Mouse (Mus musculus) adrenal gland, postnatal 10 days (tissue): ENCODE results near the gene Scd4. TPM values are rescaled to one million over a fixed set of nuclear protein-coding genes. Genes with fewer than 3 reads are reported as not detected.
"Not testable (repeated sequence)": the region's sequence is repeated elsewhere in the genome, so short reads cannot be mapped to it uniquely, and the experiment has no call there.

ENCODE experiments used
- DNase-seq: peaks from one replicate; pipeline ENCODE4 v3.0.0; 2021; ENCODE audit warnings: mixed read lengths
- total RNA-seq, 2 experiments: library from RNA; stranded (reverse); gene quantifications; 2 replicates each; pipeline ENCODE4 v1.2.3; 2021

Gene Scd4
- total RNA-seq, 2 experiments from 2014 or later, result 1.6 to 1.7 TPM

GRCm38 (mm10) chr19:44317391-44317790 is 15.5 kb upstream of the Scd4 start:
- DNase-seq, result no peak

DNA sequence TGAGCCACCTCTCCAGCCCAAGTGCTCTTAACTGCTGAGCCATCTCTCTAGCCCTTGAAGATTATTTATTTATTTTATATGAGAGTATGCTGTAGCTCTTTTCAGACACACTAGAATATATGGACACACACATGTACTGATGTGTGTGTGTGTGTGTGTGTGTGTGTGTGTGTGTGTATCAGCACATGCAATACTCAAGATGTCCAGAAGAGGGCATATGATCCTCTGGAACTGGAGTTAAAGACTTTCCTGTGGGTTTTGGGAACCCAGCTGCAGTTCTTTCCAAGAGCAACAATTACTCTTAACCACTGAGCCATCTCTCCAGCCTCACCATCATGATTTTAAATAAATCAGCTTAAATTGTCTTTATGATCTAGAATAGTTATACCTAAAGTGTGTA is 14.3 kb upstream of the Scd4 start:
- no peak for DNase-seq

DNA sequence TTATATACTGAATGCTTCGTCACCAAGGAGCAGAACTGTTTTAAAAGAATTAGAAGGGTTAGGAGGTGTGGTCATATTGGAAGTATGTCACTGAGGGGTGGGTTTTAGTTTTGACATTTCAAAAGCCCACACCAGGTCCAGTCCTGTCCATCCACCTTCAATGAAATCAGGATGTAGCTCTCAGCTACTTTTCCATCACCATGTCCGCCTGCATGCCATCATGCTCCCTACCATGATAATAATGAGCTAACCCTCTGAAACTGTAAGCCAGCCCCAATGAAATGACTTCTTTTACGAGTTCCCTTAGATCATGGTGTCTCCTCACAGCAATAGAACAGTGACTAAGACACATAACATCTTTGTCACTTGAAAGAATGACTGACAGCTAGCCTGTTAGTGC is 12.6 kb upstream of the Scd4 start:
- no peak for DNase-seq

GRCm38 (mm10) chr19:44321201-44321600 is 11.7 kb upstream of the Scd4 start:
- DNase-seq, result peak; percentile 45

DNA sequence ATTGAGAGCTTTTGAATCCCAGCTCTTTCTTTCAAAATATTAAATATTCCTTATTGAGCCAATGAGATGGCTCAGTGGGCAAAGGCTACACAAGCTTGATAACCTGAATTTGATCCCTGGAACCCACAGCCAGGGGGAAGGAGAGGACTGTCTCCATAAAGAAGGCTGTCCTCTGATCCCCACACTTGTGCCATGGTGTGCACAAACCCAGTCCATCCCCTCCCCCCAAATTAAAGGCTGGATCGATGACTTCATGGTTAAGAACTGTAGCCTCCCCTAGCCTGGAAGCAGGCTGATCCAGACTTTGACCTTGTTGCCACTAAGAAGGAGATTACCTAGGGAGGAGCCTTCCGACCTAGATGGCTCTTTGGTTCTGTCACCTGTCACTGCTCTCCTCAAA is 11.3 kb upstream of the Scd4 start:
- no peak for DNase-seq

DNA sequence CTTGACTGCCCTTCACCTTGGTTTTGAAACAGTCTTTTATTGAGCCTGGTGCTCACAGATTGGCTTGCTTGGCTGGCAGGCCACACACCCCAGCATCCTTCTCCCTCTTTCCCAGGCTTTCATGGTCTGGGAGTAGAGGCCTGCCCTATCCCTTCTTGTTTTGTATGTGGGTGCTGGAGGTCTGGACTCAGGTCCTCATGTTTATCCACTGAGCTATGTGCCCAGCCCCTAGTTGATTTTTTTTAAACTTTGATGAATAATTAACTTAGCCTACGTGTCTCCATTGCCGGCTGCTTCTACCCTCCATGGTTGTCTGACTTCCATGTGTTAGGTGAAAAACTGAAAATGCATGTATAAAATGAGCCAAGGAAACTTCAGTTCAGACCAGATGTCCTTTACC is 3.3 kb upstream of the Scd4 start:
- no peak for DNase-seq

- not testable (repeated sequence) for DNase-seq
Measured at GRCm38 (mm10) chr19:44331128-44331527, 1.8 kb upstream of the Scd4 start.

DNA sequence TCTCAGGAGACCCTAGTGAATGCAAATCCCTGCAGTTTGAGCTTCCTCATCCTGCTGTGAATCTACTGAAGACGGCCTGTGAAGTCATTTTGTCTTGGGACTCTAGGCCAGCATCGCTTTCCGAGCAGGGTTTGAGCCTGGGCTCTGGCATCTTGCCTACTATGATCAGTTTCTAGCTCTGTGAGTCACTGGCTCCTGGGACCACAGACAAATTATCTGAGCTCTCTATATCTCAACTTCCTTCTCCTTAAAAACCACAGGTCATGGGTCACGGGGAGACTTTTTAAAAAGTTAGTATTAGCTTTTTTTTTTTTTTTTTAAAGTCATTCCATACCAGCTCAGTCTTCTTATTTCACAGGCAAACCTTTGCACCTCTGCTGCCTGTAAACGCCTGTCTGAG is 981 bp upstream of the Scd4 start:
- DNase-seq, result no peak

DNA sequence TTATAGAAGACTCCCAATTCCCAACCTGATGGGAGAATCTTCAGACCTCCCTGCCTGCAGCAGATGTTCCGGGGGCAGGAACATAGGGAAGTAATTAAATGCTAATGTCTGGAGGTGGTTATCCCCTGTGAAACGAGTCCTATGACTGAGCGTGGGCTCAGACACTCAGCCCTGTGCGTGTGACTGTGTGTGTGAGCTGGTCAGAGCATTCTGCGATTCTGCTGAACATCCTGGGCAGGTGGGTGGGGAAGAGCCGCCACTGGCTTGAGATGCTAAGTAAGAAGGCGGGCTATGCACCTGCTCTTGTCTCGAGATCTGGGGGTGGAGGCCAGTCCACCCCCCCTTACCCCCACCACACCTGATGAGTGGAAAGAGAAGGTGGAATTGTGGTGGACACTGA is 566 bp upstream of the Scd4 start:
- no peak for DNase-seq

- DNase-seq, result no peak
Measured at GRCm38 (mm10) chr19:44333991-44334390, 1.1 kb downstream of the Scd4 start.

- no peak for DNase-seq
Measured at GRCm38 (mm10) chr19:44335876-44336662, 3.2 kb downstream of the Scd4 start.

DNA sequence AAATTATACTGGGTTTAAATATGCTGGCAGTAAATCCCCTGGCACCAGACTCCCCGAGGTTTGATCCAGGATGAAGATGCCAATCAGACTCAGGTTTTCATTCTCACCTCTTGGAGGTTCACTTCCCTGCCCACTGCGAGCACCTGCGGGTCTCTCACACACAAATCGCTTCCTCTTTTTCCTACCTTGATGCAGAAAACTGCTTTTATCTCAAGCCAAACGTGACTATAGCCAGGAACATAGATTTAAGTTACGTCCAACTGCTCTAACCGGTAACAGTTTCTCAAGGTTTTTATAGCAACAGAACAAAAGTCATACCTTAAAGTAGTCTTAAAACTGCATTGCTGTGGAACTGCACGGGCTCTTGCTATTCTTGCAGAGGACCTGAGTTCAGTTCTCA is 16.8 kb downstream of the Scd4 start:
- no peak for DNase-seq

DNA sequence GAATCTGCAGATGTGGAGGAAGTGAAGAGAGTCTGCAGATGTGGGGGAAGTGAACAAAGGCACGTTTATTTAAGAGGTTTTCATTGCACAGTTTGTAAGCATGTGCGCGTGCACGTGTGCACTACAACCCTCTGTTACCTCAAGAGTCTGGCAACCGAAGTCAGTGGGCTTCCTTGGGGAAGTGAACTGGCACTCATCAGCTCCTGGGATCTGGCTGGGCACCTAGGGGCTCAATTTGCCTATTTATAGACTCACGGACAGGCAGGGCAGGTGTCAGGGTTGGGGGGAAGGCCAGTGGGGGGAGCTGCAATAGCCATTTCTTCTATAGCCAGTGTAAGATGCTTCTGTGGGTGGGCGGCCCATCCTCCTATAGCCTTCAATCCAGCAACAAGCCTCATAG is 18.9 kb downstream of the Scd4 start:
- DNase-seq, result no peak

- DNase-seq, result peak; percentile 48
Measured at GRCm38 (mm10) chr19:44358700-44359099, 25.8 kb downstream of the Scd4 start.

- DNase-seq, result peak; percentile 88
Measured at GRCm38 (mm10) chr19:44363529-44363928, 30.6 kb downstream of the Scd4 start.

DNA sequence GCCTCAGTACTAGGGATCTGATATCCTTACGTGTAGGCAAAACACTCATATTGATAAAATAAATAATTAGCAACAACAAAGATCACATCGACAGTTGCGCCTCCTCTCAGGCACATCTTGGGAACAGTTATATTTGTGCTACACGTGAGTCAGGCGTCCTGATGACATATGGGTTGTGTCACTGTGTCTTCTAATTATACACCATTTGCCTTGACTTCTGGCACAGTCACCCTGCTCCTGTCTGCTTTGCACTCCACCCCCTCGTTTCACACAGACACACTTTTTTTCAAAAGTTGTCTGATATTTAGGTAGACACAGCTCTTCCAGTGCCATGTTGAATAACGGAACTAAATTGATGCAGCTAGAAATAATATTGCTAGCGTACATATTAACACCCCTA is 31.1 kb downstream of the Scd4 start:
- DNase-seq, result no peak

GRCm38 (mm10) chr19:44365733-44366132 is 32.8 kb downstream of the Scd4 start:
- no peak for DNase-seq

- DNase-seq, result not testable (repeated sequence)
Measured at GRCm38 (mm10) chr19:44367076-44367475, 34.2 kb downstream of the Scd4 start.

- DNase-seq, result no peak
Measured at GRCm38 (mm10) chr19:44369371-44369770, 36.5 kb downstream of the Scd4 start.

DNA sequence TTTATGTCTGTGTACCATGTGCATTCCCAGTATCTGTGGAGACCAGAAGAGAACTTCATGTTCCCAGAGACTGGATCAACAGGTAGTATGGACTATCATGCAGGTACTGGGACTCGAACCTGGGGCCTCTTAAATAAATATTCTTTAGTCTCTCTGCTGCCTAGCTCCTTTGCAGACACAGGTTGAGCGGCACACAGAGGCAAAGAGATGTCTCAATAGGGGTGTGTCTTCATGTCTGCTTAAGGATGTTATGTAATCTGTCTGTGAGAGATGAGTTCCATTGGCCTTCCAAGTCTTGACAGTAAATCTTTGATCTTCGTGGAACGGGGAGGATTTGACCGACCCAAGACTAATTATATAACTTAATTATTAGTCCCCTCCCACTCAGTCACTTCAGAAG is 37.3 kb downstream of the Scd4 start:
- no peak for DNase-seq

DNA sequence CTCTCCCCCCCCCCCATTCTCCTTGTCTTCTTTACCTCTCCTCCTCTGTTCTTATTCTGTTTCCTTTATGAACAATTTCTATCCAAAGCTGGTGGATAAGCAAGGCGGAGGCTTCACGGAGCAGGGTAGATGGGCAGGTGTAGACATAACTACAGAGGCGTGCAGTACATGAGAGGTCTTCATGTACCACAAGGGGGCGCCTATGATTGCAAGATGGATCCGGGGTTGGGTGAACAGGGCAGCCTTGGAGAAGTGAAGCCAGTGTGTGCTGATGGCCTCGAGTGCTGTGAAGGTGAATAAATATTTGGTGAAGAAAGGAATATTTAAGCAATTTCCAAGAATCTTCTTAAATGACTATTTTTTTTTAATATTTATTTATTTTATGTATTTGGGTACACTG is 40.1 kb downstream of the Scd4 start:
- peak; percentile 91 for DNase-seq

GRCm38 (mm10) chr19:44376511-44376951 is 43.6 kb downstream of the Scd4 start:
- DNase-seq, result no peak

GRCm38 (mm10) chr19:44377629-44378375 is 44.9 kb downstream of the Scd4 start:
- no peak for DNase-seq

- no peak for DNase-seq
Measured at GRCm38 (mm10) chr19:44379090-44379489, 46.2 kb downstream of the Scd4 start.
